Mouse (Mus musculus) adrenal gland, postnatal 25 days (tissue): ENCODE data around the gene Gm12569. TPM values are rescaled to one million over a fixed set of nuclear protein-coding genes. Genes with fewer than 3 reads are reported as not detected.

Source experiments
- DNase-seq: peaks from one replicate; pipeline ENCODE4 v3.0.0; 2021; ENCODE audit warnings: mixed read lengths
- long read RNA-seq: library from polyadenylated mRNA; stranded (forward); transcript quantifications from one replicate; pipeline ENCODE4 v2.0.0, GENCODE M21; 2021
- total RNA-seq: library from RNA; stranded (reverse); gene quantifications from 2 replicates; pipeline ENCODE4 v1.2.3, GENCODE M21; 2021

Gene Gm12569
- total RNA-seq: not detected in 2 replicates
- long read RNA-seq: 0 reads

DNA sequence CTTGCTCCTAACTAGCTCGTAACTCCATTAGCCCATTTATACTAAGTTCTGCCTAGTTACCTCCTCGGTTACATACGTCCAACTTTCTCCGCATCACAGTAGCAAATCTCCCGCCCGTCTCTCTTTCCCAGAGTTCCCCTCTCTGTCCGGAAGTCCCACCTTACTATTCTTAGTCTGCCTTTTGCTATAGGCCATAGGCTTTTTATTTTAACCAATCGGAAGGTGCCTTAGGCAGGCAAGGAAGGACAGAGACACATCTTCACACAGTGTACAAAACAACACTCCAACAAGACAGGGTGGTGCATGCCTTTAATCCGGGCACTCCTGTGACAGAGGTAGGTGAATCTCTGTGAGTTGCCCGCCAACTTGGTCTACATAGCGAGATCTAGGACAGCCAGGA, at the start of gene Gm12569:
Gene Gm12569 (plus strand): TSS at position 166 of the 400 bp plus-strand sequence.
- no peak for DNase-seq

DNA sequence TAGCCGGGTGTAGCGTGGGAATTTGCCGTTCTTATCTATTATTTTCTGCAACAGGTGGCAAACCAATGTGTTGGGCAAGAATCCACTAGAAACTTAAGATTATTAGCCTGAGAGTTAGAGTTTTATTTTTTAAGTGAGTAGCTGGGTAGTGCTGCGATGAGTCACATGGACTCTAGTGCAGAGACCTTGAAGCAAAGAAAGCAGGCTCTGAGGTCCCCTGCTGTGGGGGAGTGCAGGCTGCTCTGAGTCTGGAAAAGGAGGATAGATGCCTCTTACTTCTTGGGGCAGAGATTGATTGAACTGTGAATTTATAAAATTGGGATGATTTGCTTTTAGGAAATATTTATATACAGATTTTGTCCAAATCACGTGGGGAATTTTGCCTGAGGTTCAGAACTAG, 17.5 kb upstream of the Gm12569 start:
- no peak for DNase-seq

DNA sequence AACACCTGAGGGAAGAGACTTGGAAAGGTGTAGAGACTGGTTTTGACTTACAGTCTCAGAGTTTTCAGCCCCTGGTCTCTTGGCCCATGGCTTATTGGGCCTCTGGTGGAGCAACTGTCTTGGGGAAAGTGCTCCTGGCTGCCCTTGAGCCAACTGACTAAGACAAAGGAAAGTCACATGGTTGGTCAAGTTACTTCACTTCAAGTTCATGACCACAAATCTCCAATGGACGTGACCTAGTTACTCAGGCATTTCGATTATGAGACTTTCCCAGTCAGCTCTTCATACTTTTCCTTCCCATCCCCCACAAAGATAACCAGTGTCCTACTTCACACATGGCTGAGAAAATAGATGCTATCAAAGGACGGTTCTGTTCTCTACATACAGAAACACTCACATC, 12.5 kb upstream of the Gm12569 start:
- no peak for DNase-seq

DNA sequence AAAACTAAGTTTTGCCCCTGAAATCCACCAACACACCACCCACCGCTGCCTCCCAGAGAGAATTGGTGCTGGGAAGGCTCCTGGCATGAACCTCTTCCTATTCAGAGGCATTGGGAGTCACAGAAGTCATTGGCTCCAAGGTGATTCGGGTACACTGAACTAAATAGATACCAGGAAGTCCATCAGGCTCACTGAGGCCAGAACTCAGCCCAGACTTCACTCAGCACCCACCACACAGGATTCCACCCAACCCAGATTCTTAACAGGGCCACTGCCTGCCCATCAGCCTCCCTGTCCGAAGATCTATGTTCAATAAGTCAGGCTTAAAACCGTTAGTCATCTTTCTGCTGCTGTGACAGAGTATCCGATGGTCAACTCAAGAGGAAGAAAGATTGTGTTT, 8.8 kb upstream of the Gm12569 start:
- no peak for DNase-seq

DNA sequence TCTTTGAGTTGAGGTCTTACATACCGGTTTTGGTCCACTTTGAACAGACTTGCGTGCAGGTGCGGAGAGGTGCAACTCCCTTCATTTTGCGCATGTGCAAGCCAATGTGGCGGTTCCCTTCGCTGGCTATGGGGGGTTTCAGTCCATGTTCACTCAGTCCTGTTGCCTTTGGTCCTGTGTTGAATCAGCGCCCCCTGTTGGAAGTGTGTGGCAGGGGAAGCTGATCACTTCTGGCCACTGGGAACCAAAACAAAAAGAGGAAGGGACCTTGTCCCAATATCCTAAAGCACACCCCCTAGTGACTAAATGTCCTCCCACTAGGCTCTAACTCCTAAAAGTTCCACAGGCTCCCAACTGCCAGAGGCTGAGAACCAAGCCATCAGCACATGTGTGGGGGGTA, 6.3 kb upstream of the Gm12569 start:
- peak; percentile 7 for DNase-seq

DNA sequence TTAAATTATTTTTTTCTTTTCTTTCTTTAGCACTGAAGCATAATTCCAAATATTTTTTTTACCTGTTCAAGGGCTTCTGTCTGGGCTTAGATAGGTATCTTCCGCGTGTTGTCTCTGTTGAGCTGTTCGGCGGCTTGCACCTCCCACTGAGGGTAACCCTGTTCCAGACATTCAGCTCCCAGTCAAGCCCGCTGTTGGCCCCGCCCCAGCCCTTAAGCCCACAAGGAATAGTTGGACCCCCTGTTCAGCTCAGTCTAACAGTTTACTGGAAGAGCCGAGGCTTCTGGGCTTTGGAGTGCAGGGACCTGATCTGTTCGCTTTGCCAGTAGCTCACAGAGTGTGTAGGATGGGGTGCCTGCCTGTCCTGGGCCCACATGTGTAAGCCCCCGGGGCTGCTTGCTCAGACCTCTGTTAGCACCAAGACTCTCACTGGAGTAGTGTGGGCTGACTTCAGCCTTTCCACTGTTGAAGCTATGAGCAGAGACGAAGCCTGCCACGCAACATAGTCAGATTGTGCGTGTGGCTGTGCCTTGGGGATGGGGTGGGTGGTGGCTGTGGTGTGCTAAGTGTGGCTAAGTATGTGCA, 785 bp upstream of the Gm12569 start:
- DNase-seq: no peak

DNA sequence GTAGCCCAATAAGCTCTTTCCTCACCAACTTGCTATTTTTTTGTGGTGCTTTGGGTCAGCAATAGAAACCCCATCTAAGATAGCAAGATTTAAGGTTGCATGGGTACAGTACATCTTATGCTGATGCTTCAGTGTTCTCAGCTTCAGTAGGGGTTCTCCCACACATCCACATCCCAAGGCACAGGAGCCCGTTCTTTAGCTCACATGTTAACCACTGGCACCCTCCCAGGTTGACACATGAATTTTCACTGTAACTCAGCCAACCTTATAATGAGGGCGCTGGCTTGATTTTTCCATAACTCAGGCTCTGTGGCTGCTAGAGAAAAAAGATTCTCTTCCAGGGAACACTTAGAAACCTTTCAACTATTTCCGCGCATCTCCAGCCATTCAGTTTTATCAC, 6.8 kb downstream of the Gm12569 start:
- no peak for DNase-seq

DNA sequence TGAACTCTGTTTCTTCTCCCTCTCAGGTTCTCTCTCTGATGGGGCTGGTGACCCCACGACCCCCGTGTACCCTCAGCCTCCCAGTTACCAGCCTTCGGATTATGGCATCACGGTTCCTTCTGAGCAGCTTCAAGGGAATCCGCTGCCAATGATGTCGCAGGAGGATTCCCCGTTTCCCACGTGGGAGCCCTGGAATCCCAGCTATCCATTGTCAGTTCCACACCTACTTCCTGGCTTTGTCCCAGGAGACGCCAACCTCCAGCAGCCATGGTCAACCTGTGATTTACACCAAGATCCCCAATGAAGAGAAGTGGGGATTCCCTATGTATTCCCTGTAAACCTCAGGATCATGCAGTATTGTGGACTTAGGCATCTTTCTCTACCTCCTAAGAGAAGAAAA, 14.4 kb downstream of the Gm12569 start:
- no peak for DNase-seq

DNA sequence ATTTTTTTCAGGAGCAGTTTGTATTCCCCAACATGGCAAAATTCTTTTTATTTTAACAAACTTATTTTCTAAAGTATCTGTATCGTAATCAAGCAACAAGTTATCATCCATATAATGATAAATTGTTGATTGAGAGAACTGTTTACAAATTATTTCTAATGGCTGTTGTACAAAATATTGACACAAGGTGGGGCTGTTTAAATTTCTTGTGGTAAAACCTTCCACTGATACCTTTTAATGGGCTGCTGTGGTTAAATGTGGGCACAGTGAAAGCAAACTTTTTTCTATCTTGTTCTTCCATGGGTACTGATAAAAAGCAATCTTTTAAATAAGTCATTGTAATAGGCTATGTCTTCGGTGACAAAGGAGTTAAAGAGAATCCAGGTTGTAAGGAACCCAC, 22.6 kb downstream of the Gm12569 start:
- no peak for DNase-seq

DNA sequence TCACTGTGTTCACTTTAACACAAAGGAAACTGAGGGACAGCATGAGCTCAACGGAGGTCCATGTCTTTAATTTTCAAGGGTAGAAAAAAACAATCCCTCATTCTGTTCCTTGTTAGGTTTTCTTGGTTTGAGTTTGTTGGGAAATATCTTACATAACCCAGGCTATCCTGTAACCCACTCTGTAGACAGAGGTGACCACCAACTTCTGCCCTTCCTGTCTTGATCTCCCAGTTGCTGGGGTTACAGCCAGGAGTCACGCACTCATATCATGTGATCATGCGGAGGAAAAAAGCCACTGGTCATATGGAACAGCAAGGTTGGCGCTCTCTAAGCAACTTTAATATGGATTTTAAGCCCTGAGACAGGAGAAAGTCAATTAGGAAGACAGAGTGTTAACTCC, 36.7 kb downstream of the Gm12569 start:
- no peak for DNase-seq

DNA sequence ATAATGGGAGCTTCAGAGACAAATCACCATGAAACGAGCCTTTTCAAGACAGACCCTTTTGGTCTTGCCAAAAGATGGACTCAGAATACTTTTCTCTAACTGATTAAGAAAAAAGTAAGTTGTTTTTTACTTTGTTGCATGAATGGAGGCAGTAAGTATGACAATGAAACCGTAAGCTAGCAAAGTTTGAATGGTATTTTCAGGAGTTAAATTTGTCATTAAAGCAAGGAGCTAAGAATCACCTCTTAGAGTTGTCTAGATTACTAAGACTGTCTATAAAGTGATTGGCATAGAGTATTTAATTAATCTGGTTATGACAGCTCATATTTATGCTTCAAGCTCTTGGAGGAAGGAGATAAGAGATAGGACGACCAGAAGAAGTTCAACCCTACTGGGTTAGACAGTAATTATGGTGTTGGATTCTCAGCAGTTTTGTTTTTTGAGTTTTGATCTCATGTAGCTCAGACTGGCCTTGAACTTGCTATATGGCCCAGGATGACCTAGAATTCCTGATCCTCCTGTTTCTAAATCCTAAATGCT, 41.5 kb downstream of the Gm12569 start, which contains the start of gene Clk4:
Gene Clk4 (plus strand): TSS at position 51 of the 540 bp plus-strand sequence.
- no peak for DNase-seq

DNA sequence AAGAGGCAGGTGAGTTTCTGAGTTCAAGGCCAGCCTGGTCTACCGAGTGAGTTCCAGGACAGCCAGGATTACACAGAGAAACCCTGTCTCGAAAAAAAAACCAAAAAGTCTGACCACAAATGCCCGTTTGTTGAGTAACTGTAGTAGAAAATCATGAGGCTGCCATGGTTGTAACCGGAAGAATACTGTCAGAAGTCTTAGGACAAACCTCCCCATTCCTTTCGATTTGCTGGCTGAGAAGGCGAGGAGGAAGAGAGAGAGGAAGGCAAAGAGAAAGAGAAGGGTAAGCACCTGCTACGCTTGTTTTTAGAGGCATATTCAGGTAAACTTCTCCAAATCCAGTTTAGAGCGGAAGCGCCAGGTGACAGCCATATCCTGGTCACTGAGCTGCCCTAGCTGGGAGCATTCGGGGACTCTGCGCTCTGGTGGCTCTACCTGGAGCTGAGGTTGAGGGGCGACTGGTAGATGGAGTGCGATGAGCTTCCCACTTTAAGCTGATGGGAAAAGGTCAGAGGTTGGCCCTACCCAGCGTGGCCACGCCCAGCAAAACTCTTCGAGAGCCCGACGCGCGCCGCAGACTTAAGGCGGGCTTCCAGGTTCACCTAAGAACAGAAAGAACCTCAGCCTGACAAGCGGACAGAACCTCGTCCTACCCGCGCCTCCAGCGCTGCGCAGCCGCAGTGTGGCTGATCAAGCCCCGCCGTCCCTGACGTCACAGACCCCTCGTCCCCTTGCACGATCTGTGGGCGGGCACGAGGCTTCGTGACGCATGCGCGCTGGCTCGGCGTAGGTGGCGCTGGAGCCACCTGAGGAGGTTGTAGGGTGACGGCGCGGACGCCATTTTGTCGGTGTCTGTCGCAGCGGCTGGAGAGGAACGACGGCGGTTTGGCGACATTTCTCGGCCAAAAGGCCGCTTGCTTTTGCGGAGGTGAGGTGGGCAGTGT, 42.3 kb downstream of the Gm12569 start, which contains the start of gene BC049762:
Gene BC049762 (minus strand): TSS at position 705 of the 944 bp plus-strand sequence.
- DNase-seq: peak; percentile 99

DNA sequence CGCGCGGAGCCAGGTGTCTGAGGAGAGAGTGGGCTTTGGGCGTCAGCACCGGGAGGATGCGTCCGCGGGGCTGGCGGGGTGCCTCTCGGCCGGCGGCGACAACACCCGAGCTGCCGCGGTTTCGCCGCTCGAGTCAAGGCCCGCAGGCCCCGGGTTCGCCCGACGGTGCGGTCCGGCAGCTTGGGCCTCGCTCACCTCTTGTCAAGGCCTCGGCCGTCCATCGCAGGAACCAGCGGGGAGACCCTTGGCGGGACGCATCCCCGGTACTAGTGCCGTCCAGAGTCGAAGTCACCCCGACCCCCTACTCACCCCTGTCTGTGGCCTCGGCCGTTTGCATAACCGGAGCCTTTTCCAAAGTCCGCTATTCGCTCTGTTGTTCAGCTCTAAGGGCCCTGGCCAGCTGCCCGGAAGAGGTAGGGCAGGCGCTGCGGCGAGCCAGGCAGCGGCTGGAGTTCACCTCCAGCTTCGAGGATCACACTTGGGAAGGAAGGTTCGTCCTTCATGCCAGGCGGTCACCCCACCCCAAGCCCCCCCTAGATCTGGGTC, 43.1 kb downstream of the Gm12569 start:
- peak; percentile 74 for DNase-seq

DNA sequence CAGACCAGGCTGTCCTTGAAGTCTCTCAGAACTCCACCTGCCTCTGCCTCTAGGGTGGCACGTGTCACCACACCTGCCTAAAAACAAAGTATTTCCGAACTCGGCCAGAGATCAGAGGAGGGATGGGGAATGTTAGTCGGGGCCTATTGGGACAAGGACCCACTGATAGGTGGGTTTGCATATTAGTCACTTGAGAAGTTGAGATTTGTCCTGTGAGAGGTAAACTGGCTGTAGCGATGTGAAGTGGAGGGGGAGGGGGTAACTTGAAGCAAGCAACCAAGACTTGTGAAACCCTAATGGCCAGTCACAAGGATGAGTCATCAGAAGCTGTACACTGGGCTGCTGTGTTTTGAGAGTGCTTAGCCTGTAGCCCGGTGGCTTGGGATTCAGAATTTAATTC, 44.1 kb downstream of the Gm12569 start:
- DNase-seq: peak; percentile 12

DNA sequence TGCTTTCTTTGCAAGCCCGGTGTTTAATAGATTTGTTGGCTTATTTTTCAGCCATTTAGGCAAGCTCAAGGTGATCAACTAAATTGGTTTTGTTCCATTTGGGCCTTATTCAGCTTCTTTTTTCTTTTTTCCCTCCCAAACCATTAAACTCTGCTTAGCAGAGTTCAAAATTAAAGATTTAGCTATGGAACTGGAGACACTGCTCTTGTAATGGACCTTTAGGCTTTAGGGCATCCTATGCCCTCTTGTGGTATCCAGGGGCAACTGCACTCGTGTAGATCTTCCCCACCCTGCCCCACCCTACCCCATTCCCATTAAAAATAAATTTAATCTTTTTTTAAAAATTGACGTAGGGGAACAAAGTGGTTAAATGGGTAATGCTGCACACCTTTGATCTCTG, 45.1 kb downstream of the Gm12569 start:
- DNase-seq: no peak

DNA sequence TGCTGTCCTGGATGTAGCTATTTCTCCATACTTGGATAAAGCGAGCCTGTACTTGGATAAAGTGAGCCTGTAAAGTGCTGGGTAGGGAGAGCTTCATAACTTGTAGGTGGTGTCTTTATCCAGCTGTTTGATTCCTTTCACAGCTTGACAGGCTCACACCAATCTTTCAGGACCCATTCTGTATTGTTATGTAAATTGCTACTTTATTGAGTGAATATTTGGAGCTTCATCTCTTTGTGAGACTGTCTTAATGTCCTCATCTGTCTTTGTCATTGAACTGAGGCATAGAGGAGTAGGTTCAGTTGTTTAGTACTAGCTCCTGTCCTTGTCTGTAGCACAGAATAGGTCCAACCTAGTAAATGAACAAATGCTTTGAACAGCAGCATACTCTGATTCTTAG, 54.1 kb downstream of the Gm12569 start:
- no peak for DNase-seq

Other genes with a start within 250 kb of the Gm12569 start
- not detected in 2 replicates for gene Olfr1377, start 238.5 kb upstream of the Gm12569 start, total RNA-seq
- not detected in 2 replicates for gene Olfr51, start 216.9 kb upstream of the Gm12569 start, total RNA-seq
- gene Olfr54, start 206.2 kb upstream of the Gm12569 start, total RNA-seq: 0.33 and 0.49 TPM in 2 replicates
- not detected in 2 replicates for gene Olfr1375, start 172.4 kb upstream of the Gm12569 start, total RNA-seq
- 8.0 and 8.8 TPM in 2 replicates for gene Zfp354a, start 161.2 kb upstream of the Gm12569 start, total RNA-seq
- 111 and 129 TPM in 2 replicates for gene Clk4, start 41.3 kb downstream of the Gm12569 start, total RNA-seq
- not detected in 2 replicates for gene BC049762, start 42.6 kb downstream of the Gm12569 start, total RNA-seq
- gene Col23a1, start 69.4 kb downstream of the Gm12569 start, total RNA-seq: 7.3 and 9.9 TPM in 2 replicates